In genomic region chr2:128738725-128739258, GRCm38 (mm10) we compare ENCODE assay signal across 8 mouse cellular contexts. TPM values are rescaled to one million over a fixed set of nuclear protein-coding genes. Genes with fewer than 3 reads are reported as not detected.
A peak's percentile ranks its signal among the peaks of the same experiment; 100 is the strongest.
DNase-seq lines count a peak whose midpoint lies in the region; ATAC-seq and TF ChIP-seq lines count a peak whose summit lies in the region.

No protein-coding gene starts in this region.

- no peaks in the 10 kb centered on the region for H3K9me3 ChIP-seq in forebrain, postnatal 0 days (ENCODE audit: low read length)
- no peaks in the 10 kb centered on the region for H3K9me3 ChIP-seq in forebrain, embryonic 12.5 days

- H3K9ac ChIP-seq in forebrain, postnatal 0 days: no peak overlapping the region
- no peak overlapping the region for H3K9ac ChIP-seq in forebrain, embryonic 12.5 days

- CTCF ChIA-PET in Patski (lab: Charles Lee): no interaction called here

- no peaks in the 10 kb centered on the region for H3K36me3 ChIP-seq in forebrain, postnatal 0 days (ENCODE audit: insufficient read depth)
- H3K36me3 ChIP-seq in forebrain, embryonic 12.5 days (replicated peaks): no peaks in the 10 kb centered on the region

- in situ Hi-C loops in Patski (cut with MboI; ENCODE audit: low pct_unique_long_range_greater_than_20kb): loop anchor here (5.0 kb wide), 1 partner anchor 41 kb away; the partner anchor contains the start of gene Mertk

- TF ChIP-seq CTCF in forebrain, postnatal 0 days (IDR thresholded peaks at IDR 0.05; ENCODE audit: low read depth): no peak
- TF ChIP-seq CTCF in Patski (IDR thresholded peaks at IDR 0.05): no peak
- TF ChIP-seq CTCF in embryonic fibroblast, embryonic 13.5 days (IDR thresholded peaks at IDR 0.05; ENCODE audit: borderline replicate concordance, insufficient read depth, low read length): no peak

- no peak overlapping the region for H3K27ac ChIP-seq in forebrain, postnatal 0 days (ENCODE audit: low read depth, low read length)
- H3K27ac ChIP-seq in forebrain, embryonic 12.5 days: no peak overlapping the region
- peak overlapping the region; percentile 82 for H3K27ac ChIP-seq in embryonic fibroblast, embryonic 13.5 days (ENCODE audit: insufficient read depth, low read length)

- H3K27me3 ChIP-seq in forebrain, postnatal 0 days (ENCODE audit: insufficient read depth, low read length): no peaks in the 10 kb centered on the region
- H3K27me3 ChIP-seq in forebrain, embryonic 12.5 days: no peaks in the 10 kb centered on the region
- no peaks in the 10 kb centered on the region for H3K27me3 ChIP-seq in Patski

- no peak overlapping the region for H3K4me2 ChIP-seq in forebrain, postnatal 0 days (ENCODE audit: low read depth)
- H3K4me2 ChIP-seq in forebrain, embryonic 12.5 days: no peak overlapping the region

- no peak overlapping the region for H3K4me3 ChIP-seq in forebrain, postnatal 0 days (ENCODE audit: low read depth, low read length)
- H3K4me3 ChIP-seq in forebrain, embryonic 12.5 days (replicated peaks): no peak overlapping the region
- H3K4me3 ChIP-seq in embryonic fibroblast, embryonic 13.5 days (ENCODE audit: insufficient read depth, low read length): no peak overlapping the region

- 53% methylated on average over 10 of the region's 10 CpGs for WGBS in forebrain, postnatal 0 days
- WGBS in forebrain, embryonic 12.5 days: 93% methylated on average over 10 of the region's 10 CpGs

- DNase-seq in forebrain, postnatal 0 days: peak; percentile 59
- peak; percentile 38 for DNase-seq in Patski (ENCODE audit: low read depth, low spot score)
- peak; percentile 35 to 62 for DNase-seq in left cerebral cortex, adult 18-20 months (ENCODE audit: low spot score in 2 of 2)
- peak; percentile 19 for DNase-seq in right cerebral cortex, postnatal 14 days
- DNase-seq in kidney, adult 11 months: no peak

- no peak for TF ChIP-seq POLR2A in embryonic fibroblast, embryonic 13.5 days (IDR thresholded peaks at IDR 0.05; ENCODE audit: low read depth, low read length)

- no peaks in the 10 kb centered on the region for H3K4me1 ChIP-seq in forebrain, postnatal 0 days (ENCODE audit: insufficient read depth)
- H3K4me1 ChIP-seq in forebrain, embryonic 12.5 days: no peaks in the 10 kb centered on the region
- peaks cover 23% of the 10 kb centered on the region for H3K4me1 ChIP-seq in embryonic fibroblast, embryonic 13.5 days (ENCODE audit: control insufficient read depth, insufficient read depth, low read length)

- peak; percentile 91 for ATAC-seq in forebrain, postnatal 0 days
- no peak for ATAC-seq in forebrain, embryonic 12.5 days (ENCODE audit: low FRiP score)
- ATAC-seq in Patski: peak; percentile 72
- ATAC-seq in megakaryocyte, adult 5-6 weeks (ENCODE audit: poor library complexity, severe bottlenecking): no peak

- POLR2A ChIA-PET in Patski (lab: Charles Lee): interaction anchor here (1.3 to 2.0 kb wide), 2 partner anchors 29 to 33 kb away, joined by 3 to 6 read pairs; no protein-coding TSS in a partner anchor

RNA-seq across cellular contexts. Expression of gene Mertk, which starts 40.0 kb away (rescaled TPM):
- 4.0 and 6.1 TPM in 2 replicates for total RNA-seq in forebrain, postnatal 0 days (2014; rRNA removed)
- 0.78 and 1.7 TPM in 2 replicates for polyA plus RNA-seq in forebrain, postnatal 0 days (2015; fragmentation: Nextera tagmentation; extraction: Ambion mirVana)
- polyA plus RNA-seq in forebrain, embryonic 12.5 days (2016; fragmentation: Nextera tagmentation; extraction: Ambion mirVana): 2.2 and 2.7 TPM in 2 replicates
- 2.5 TPM for polyA plus RNA-seq in Patski (2021)
- 7.3 and 9.3 TPM in 2 replicates for polyA plus RNA-seq in embryonic fibroblast, embryonic 13.5 days (2011; ENCODE audit: insufficient read length, low read depth, missing spikeins)
- 10 to 100 TPM; 23.2 to 26.4 TPM for total RNA-seq in left cerebral cortex, adult 18-20 months (2021)
- total RNA-seq in megakaryocyte, adult 5-6 weeks (2015): 0.68 and 1.3 TPM in 2 replicates
- total RNA-seq in megakaryocyte, adult 5-6 weeks (2017): 0.33 and 1.0 TPM in 2 replicates

RNA-seq across cellular contexts. Expression of gene Anapc1, which starts 51.6 kb away (rescaled TPM):
- 67.6 and 78.5 TPM in 2 replicates for total RNA-seq in forebrain, postnatal 0 days (2014; rRNA removed)
- 17.7 and 25.2 TPM in 2 replicates for polyA plus RNA-seq in forebrain, postnatal 0 days (2015; fragmentation: Nextera tagmentation; extraction: Ambion mirVana)
- polyA plus RNA-seq in forebrain, embryonic 12.5 days (2016; fragmentation: Nextera tagmentation; extraction: Ambion mirVana): 98.8 and 99.9 TPM in 2 replicates
- polyA plus RNA-seq in Patski (2021): 57.0 TPM
- polyA plus RNA-seq in embryonic fibroblast, embryonic 13.5 days (2011; ENCODE audit: insufficient read length, low read depth, missing spikeins): 125 and 128 TPM in 2 replicates
- total RNA-seq in left cerebral cortex, adult 18-20 months (2021): 10 to 100 TPM; 54.6 to 57.0 TPM
- total RNA-seq in megakaryocyte, adult 5-6 weeks (2015): 53.6 and 63.7 TPM in 2 replicates
- total RNA-seq in megakaryocyte, adult 5-6 weeks (2017): 56.1 and 72.0 TPM in 2 replicates

Comparison
In these comparisons a context has a peak if more than half of its experiments do, and no peak if none do; other contexts are left out.
1. ATAC-seq: peak in forebrain, postnatal 0 days (single experiment) and Patski (single experiment); none in forebrain, embryonic 12.5 days (single experiment) and megakaryocyte, adult 5-6 weeks (single experiment).